Mouse (Mus musculus): ENCODE results near the gene Epb42. TPM values are rescaled to one million over a fixed set of nuclear protein-coding genes. Genes with fewer than 3 reads are reported as not detected.

Epb42 gene
- polyA plus RNA-seq (2012; fragmentation: generic; extraction: Trizol) = not detected

GRCm38 (mm10) chr2:121036733-121037341, at the start of gene Epb42:
Gene Epb42, minus strand, starts transcription at chr2:121037072.

DNA sequence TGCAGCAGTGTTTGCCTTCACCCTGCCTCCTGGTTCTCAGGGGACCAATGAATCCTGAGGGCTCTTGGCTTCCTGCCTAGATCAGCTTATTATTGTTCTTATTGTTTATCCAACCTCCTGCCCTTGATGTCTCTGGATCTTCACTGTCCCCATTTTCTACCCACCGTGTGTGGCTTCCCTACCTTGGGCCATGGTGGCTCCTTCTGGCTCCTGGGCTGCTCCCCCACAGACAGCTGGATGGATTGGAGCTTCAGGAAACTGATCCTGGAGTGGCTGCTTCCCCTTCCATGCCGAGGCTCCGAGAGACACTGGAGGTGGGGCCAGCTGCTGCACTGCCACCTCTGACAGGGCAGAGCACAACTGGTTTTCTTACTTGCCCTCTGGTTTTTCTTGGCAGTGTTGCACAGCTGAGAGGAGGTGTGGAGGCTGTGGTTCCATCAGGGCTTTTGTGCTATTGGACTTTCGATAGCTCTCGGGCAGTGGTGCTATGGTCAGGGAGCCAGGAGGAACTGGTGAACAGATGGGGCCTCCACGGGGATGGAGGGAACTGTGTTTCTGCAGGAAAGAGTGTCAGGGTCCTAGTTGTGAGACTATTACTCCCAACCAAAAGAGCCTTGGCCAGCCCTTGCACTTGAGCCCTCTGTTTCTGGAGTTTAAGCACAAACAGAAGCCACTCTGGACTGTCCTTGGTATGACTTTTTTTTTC, 48.8 kb upstream of the Epb42 start, which contains the start of gene Tgm5:
Tgm5 (minus strand) TSS at position 362 of the 706 bp plus-strand sequence.

GRCm38 (mm10) chr2:121007925-121008663, 28.8 kb downstream of the Epb42 start, which contains the start of gene Ccndbp1:
Gene Ccndbp1, plus strand, starts transcription at chr2:121008403.

GRCm38 (mm10) chr2:120976990-120977925, 59.6 kb downstream of the Epb42 start, which contains the start of gene Tmem62:
Gene Tmem62, plus strand, starts transcription at chr2:120977017.

GRCm38 (mm10) chr2:120970559-120971080, 66.3 kb downstream of the Epb42 start, which contains the start of gene Ubr1:
Gene Ubr1, minus strand, starts transcription at chr2:120970715.

Other genes starting within 250 kb of the Epb42 start
- 1 to 10 TPM; 2.8 to 6.8 TPM for gene Cdan1, start 186.9 kb downstream of the Epb42 start, polyA plus RNA-seq (2012; fragmentation: generic; extraction: Trizol)
- gene Ttbk2, start 186.5 kb downstream of the Epb42 start, polyA plus RNA-seq (2012; fragmentation: generic; extraction: Trizol) = 1 to 10 TPM in 1 of 2 experiments, under 1 TPM in 1; 0.06 to 1.9 TPM
- 1 to 10 TPM in 1 of 2 experiments, under 1 TPM in 1; 0.18 to 2.8 TPM for gene Ubr1, start 66.4 kb downstream of the Epb42 start, polyA plus RNA-seq (2012; fragmentation: generic; extraction: Trizol)
- 1 to 10 TPM in 1 of 2 experiments, under 1 TPM in 1; 0.56 to 4.0 TPM for gene Tmem62, start 60.1 kb downstream of the Epb42 start, polyA plus RNA-seq (2012; fragmentation: generic; extraction: Trizol)
- 10 to 100 TPM in 1 of 2 experiments, 1 to 10 TPM in 1; 8.8 to 36.3 TPM for gene Ccndbp1, start 28.7 kb downstream of the Epb42 start, polyA plus RNA-seq (2012; fragmentation: generic; extraction: Trizol)
- 10 to 100 TPM in 1 of 2 experiments, under 1 TPM in 1; 0.08 to 10.2 TPM for gene Tgm5, start 48.8 kb upstream of the Epb42 start, polyA plus RNA-seq (2012; fragmentation: generic; extraction: Trizol)
- not detected for gene Tgm7, start 72.7 kb upstream of the Epb42 start, polyA plus RNA-seq (2012; fragmentation: generic; extraction: Trizol)
- gene Adal, start 103.4 kb upstream of the Epb42 start, polyA plus RNA-seq (2012; fragmentation: generic; extraction: Trizol) = 1 to 10 TPM in 1 of 2 experiments, under 1 TPM in 1; 0.12 to 1.8 TPM
- 1 to 10 TPM; 1.3 to 2.5 TPM for gene Lcmt2, start 103.6 kb upstream of the Epb42 start, polyA plus RNA-seq (2012; fragmentation: generic; extraction: Trizol)
- gene Tubgcp4, start 133.6 kb upstream of the Epb42 start, polyA plus RNA-seq (2012; fragmentation: generic; extraction: Trizol) = 10 to 100 TPM in 1 of 2 experiments, 1 to 10 TPM in 1; 3.5 to 12.2 TPM
- gene Zscan29, start 134.1 kb upstream of the Epb42 start, polyA plus RNA-seq (2012; fragmentation: generic; extraction: Trizol) = 1 to 10 TPM in 1 of 2 experiments, under 1 TPM in 1; 0.96 to 3.4 TPM
- gene Trp53bp1, start 234.3 kb upstream of the Epb42 start, polyA plus RNA-seq (2012; fragmentation: generic; extraction: Trizol) = 10 to 100 TPM in 1 of 2 experiments, 1 to 10 TPM in 1; 1.9 to 16.1 TPM

All from C3H10T1/2 (cell line).